Mouse (Mus musculus) CH12.LX (cell line): ENCODE results near the gene Susd3. TPM values are rescaled to one million over a fixed set of nuclear protein-coding genes. Genes with fewer than 3 reads are reported as not detected.

Experiments used
- DNase-seq: peaks from one replicate; pipeline ENCODE4 v3.0.0-alpha.2; 2013; ENCODE audit errors: extremely low read depth
- H3K27ac ChIP-seq: 2 replicates; pipeline ENCODE4 v1.5.1; 2012; ENCODE audit warnings: low read depth, mild to moderate bottlenecking, control low read depth, moderate library complexity; ENCODE audit not compliant: insufficient read depth
- H3K27me3 ChIP-seq: replicated peaks from 2 replicates; pipeline ENCODE3; 2012; ENCODE audit warnings: inconsistent platforms
- H3K36me3 ChIP-seq, 2 experiments: replicated peaks in 1 of 2; 2 replicates each; pipeline versions ENCODE3 to v1.6.1; 2012; ENCODE audit warnings: inconsistent platforms in 1 of 2, low read length in 1 of 2, mild to moderate bottlenecking in 1 of 2, mixed read lengths in 1 of 2, moderate library complexity in 1 of 2; ENCODE audit not compliant: control insufficient read depth in 1 of 2, insufficient read depth in 1 of 2
- H3K4me1 ChIP-seq, 2 experiments: 2 replicates each; pipeline ENCODE4 v1.6.1; 2012; ENCODE audit warnings: inconsistent platforms in 1 of 2, moderate library complexity in 1 of 2; ENCODE audit not compliant: insufficient read depth in 2 of 2, control insufficient read depth in 1 of 2
- H3K4me2 ChIP-seq: 2 replicates; pipeline ENCODE4 v1.6.1; 2012; ENCODE audit warnings: low read depth, mild to moderate bottlenecking, control low read depth; ENCODE audit not compliant: poor library complexity, insufficient read depth, severe bottlenecking
- H3K4me3 ChIP-seq, 3 experiments: fragments of 150-350 bp in 1 of 3; sonication (generic) in 1 of 3; replicated peaks in 1 of 3; 2 replicates each; pipeline versions ENCODE3 to v1.5.1; 2011 to 2012; ENCODE audit warnings: low read depth in 2 of 3, low read length in 2 of 3, mild to moderate bottlenecking in 2 of 3, moderate library complexity in 2 of 3, control low read depth in 1 of 3, improper control_type of control experiment in 1 of 3, inconsistent platforms in 1 of 3, mixed read lengths in 1 of 3; ENCODE audit not compliant: poor library complexity in 1 of 3
- H3K79me2 ChIP-seq: replicated peaks from 2 replicates; pipeline ENCODE4 v1.6.1; 2012; ENCODE audit warnings: mild to moderate bottlenecking, moderate library complexity; ENCODE audit not compliant: control insufficient read depth, poor library complexity, insufficient read depth, severe bottlenecking; ENCODE audit errors: extremely low read depth
- H3K9ac ChIP-seq: 2 replicates; pipeline ENCODE4 v1.6.1; 2012; ENCODE audit warnings: low read depth, mild to moderate bottlenecking, control low read depth, moderate library complexity; ENCODE audit not compliant: insufficient read depth
- H3K9me3 ChIP-seq: replicated peaks from 2 replicates; pipeline ENCODE3; 2012; ENCODE audit warnings: low read length, inconsistent platforms, mixed read lengths
- BHLHE40 ChIP-seq: IDR thresholded peaks from 2 replicates; pipeline ENCODE4 v1.6.1; 2011; ENCODE audit warnings: mild to moderate bottlenecking, low read depth, low read length, improper control_type of control experiment
- CHD1 ChIP-seq: IDR thresholded peaks from 2 replicates; pipeline ENCODE4 v1.6.1; 2012; ENCODE audit warnings: low read depth, low read length, improper control_type of control experiment, inconsistent platforms
- CHD2 ChIP-seq: IDR thresholded peaks from 2 replicates; pipeline ENCODE4 v1.6.1; 2011; ENCODE audit warnings: low read length, improper control_type of control experiment
- CTCF ChIP-seq, 2 experiments: IDR thresholded peaks in 1 of 2; conservative IDR thresholded peaks in 1 of 2; 2 replicates each; pipeline ENCODE4 v1.5.1; 2011 to 2012; ENCODE audit warnings: low read depth in 2 of 2, low read length in 2 of 2, improper control_type of control experiment in 1 of 2, inconsistent platforms in 1 of 2, mild to moderate bottlenecking in 1 of 2, moderate library complexity in 1 of 2
- E2F4 ChIP-seq: IDR thresholded peaks from 2 replicates; pipeline ENCODE4 v1.6.1; 2011; ENCODE audit warnings: low read depth, low read length, improper control_type of control experiment; ENCODE audit not compliant: insufficient replicate concordance
- ELF1 ChIP-seq: IDR thresholded peaks from 2 replicates; pipeline ENCODE4 v1.6.1; 2014; ENCODE audit warnings: low read depth, mild to moderate bottlenecking, inconsistent platforms, low read length, improper control_type of control experiment
- EP300 ChIP-seq: IDR thresholded peaks from 2 replicates; pipeline ENCODE4 v1.6.1; 2011; ENCODE audit warnings: low read length, improper control_type of control experiment
- ETS1 ChIP-seq: conservative IDR thresholded peaks from 2 replicates; pipeline ENCODE4 v1.6.1; 2012; ENCODE audit warnings: low read depth, mild to moderate bottlenecking, inconsistent platforms, low read length, improper control_type of control experiment, moderate library complexity
- HCFC1 ChIP-seq: IDR thresholded peaks from 2 replicates; pipeline ENCODE4 v1.6.1; 2012; ENCODE audit warnings: low read depth, mild to moderate bottlenecking, inconsistent platforms, low read length, improper control_type of control experiment
- IRF4 ChIP-seq: IDR thresholded peaks from 2 replicates; pipeline ENCODE4 v1.6.1; 2014; ENCODE audit warnings: low read depth, mild to moderate bottlenecking, inconsistent platforms, low read length, improper control_type of control experiment
- JUN ChIP-seq: IDR thresholded peaks from 2 replicates; pipeline ENCODE4 v1.6.1; 2011; ENCODE audit warnings: low read depth, mild to moderate bottlenecking, low read length, improper control_type of control experiment, moderate library complexity; ENCODE audit not compliant: insufficient read depth
- JUND ChIP-seq: conservative IDR thresholded peaks from 2 replicates; pipeline ENCODE4 v1.6.1; 2011; ENCODE audit warnings: low read depth, low read length, improper control_type of control experiment
- KAT2A ChIP-seq: IDR thresholded peaks from 2 replicates; pipeline ENCODE4 v1.6.1; 2012; ENCODE audit warnings: low read length, improper control_type of control experiment, inconsistent platforms; ENCODE audit not compliant: insufficient replicate concordance
- MAFK ChIP-seq: IDR thresholded peaks from 2 replicates; pipeline ENCODE4 v1.6.1; 2011; ENCODE audit warnings: low read length, improper control_type of control experiment; ENCODE audit not compliant: insufficient replicate concordance
- MAX ChIP-seq: IDR thresholded peaks from 2 replicates; pipeline ENCODE4 v1.6.1; 2011; ENCODE audit warnings: low read length, improper control_type of control experiment
- MAZ ChIP-seq: IDR thresholded peaks from 2 replicates; pipeline ENCODE4 v1.6.1; 2012; ENCODE audit warnings: low read depth, mild to moderate bottlenecking, inconsistent platforms, low read length, improper control_type of control experiment, moderate library complexity
- MEF2A ChIP-seq: IDR thresholded peaks from 2 replicates; pipeline ENCODE4 v1.6.1; 2014; ENCODE audit warnings: low read depth, mild to moderate bottlenecking, inconsistent platforms, low read length, improper control_type of control experiment, borderline replicate concordance
- MXI1 ChIP-seq: IDR thresholded peaks from 2 replicates; pipeline ENCODE4 v1.6.1; 2011; ENCODE audit warnings: mild to moderate bottlenecking, low read depth, low read length, improper control_type of control experiment
- MYC ChIP-seq: IDR thresholded peaks from 2 replicates; pipeline ENCODE4 v1.6.1; 2011; ENCODE audit warnings: low read depth, mild to moderate bottlenecking, improper control_type of control experiment, low read length
- NELFE ChIP-seq: IDR thresholded peaks from 2 replicates; pipeline ENCODE4 v1.6.1; 2011; ENCODE audit warnings: low read depth, low read length, improper control_type of control experiment
- NRF1 ChIP-seq: IDR thresholded peaks from 2 replicates; pipeline ENCODE4 v1.6.1; 2014; ENCODE audit warnings: low read depth, mild to moderate bottlenecking, inconsistent platforms, low read length, improper control_type of control experiment, moderate library complexity
- PAX5 ChIP-seq: IDR thresholded peaks from 2 replicates; pipeline ENCODE4 v1.6.1; 2012; ENCODE audit warnings: low read length, inconsistent platforms, mixed read lengths
- POLR2A ChIP-seq: IDR thresholded peaks from 2 replicates; pipeline ENCODE4 v1.6.1; 2011; ENCODE audit warnings: low read depth, mild to moderate bottlenecking, improper control_type of control experiment, low read length
- POLR2AphosphoS2 ChIP-seq: IDR thresholded peaks from 2 replicates; pipeline ENCODE4 v1.6.1; 2011; ENCODE audit warnings: low read depth, low read length, improper control_type of control experiment
- RAD21 ChIP-seq: IDR thresholded peaks from 2 replicates; pipeline ENCODE4 v1.6.1; 2011; ENCODE audit warnings: low read depth, mild to moderate bottlenecking, low read length, improper control_type of control experiment, moderate library complexity
- SIN3A ChIP-seq: IDR thresholded peaks from 2 replicates; pipeline ENCODE4 v1.6.1; 2012; ENCODE audit warnings: low read length, improper control_type of control experiment, inconsistent platforms
- SMC3 ChIP-seq: IDR thresholded peaks from 2 replicates; pipeline ENCODE4 v1.6.1; 2011; ENCODE audit warnings: low read depth, low read length, improper control_type of control experiment
- TBP ChIP-seq: conservative IDR thresholded peaks from 2 replicates; pipeline ENCODE4 v1.6.1; 2011; ENCODE audit warnings: low read depth, low read length, improper control_type of control experiment
- TCF12 ChIP-seq: IDR thresholded peaks from 2 replicates; pipeline ENCODE4 v1.6.1; 2014; ENCODE audit warnings: low read depth, mild to moderate bottlenecking, inconsistent platforms, low read length, improper control_type of control experiment
- USF2 ChIP-seq: conservative IDR thresholded peaks from 2 replicates; pipeline ENCODE4 v1.6.1; 2011; ENCODE audit warnings: low read depth, low read length, improper control_type of control experiment
- ZC3H11A ChIP-seq: IDR thresholded peaks from 2 replicates; pipeline ENCODE4 v1.6.1; 2012; ENCODE audit warnings: low read depth, mild to moderate bottlenecking, inconsistent platforms, low read length, improper control_type of control experiment
- ZKSCAN1 ChIP-seq: IDR thresholded peaks from 2 replicates; pipeline ENCODE4 v1.6.1; 2012; ENCODE audit warnings: low read depth, inconsistent platforms, low read length, improper control_type of control experiment, borderline replicate concordance
- ZMIZ1 ChIP-seq: IDR thresholded peaks from 2 replicates; pipeline ENCODE4 v1.6.1; 2012; ENCODE audit warnings: low read depth, mild to moderate bottlenecking, inconsistent platforms, low read length, improper control_type of control experiment
- ZNF384 ChIP-seq: IDR thresholded peaks from 2 replicates; pipeline ENCODE4 v1.6.1; 2012; ENCODE audit warnings: low read depth, low read length, improper control_type of control experiment, inconsistent platforms
- dilution Hi-C: fragments of 300-500 bp; cut with MboI; formaldehyde crosslinking; loops from 2 replicates; pipeline ENCODE4 v1.14.3; 2020; ENCODE audit warnings: low sequenced_read_pairs; ENCODE audit not compliant: extremely low pct_unique_long_range_greater_than_20kb, extremely low pct_ligation_motif_present
- in situ Hi-C: fragments of 300-500 bp; cut with MboI; formaldehyde crosslinking; loops from 3 replicates; pipeline ENCODE4 v1.14.3; 2019; ENCODE audit warnings: low sequenced_read_pairs, low pct_ligation_motif_present, low pct_unique_long_range_greater_than_20kb, mixed read lengths
- polyA plus RNA-seq: library from polyadenylated mRNA; unstranded; fragments of >175 nt; gene quantifications from 2 replicates; pipeline ENCODE4 v1.2.1, GENCODE M21; 2012; ENCODE audit warnings: low read depth; ENCODE audit not compliant: insufficient read length
- total RNA-seq, 2 experiments: library from RNA; depleted of rRNA; stranded (reverse); fragments of 300-350 nt in 1 of 2; fragments of >200 nt in 1 of 2; gene quantifications; 2 replicates each; pipeline ENCODE4 v1.2.3; 2012 to 2014

Gene Susd3
- total and polyA plus RNA-seq, 3 experiments, result 6.0 to 19.0 (median 12.0) TPM

DNA sequence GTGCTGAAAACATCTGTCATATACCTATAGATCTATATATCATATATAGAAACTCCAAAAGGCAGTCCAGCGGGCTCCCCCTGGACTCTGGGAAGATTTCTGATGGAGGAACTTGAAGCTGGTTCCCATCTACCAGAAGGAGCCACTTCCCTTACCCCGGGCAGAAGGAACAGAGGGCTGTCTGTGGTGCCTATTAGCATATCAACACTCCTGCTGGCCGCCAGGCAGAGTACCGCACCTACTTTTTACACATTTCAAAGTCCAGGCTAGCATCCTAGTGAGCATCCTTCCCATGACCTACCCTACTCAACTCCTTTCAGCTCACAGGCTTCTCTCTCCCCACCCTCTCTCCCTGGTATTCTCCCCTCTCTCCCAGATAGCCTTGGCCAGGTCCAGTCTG is 22.9 kb downstream of the Susd3 start:
- no peak for DNase-seq

DNA sequence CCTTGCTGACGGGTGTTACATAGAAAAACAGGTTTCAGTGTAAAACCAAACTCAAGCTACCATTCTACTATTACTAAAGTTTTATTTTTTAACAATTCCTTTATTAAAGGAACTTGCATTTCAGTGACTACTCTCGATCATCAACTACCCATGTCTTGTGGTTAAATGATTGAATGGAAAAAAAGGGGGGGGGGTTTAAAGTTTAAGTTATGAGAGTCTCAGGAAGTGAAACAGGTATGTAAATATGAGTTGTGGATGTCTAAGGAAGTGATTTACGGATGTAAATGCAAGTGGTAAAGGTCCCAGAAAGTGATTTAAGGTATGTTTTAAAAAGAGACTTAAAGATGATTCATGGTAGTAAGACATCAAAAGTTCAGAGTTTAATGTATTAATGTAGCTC is 23.3 kb downstream of the Susd3 start:
- in situ Hi-C loops, result no loop called here
- H3K79me2 ChIP-seq, result no peaks in the 10 kb centered on the region
- dilution Hi-C loops, result no loop called here
- peaks cover 8 to 31% of the 10 kb centered on the region in 2 experiments for H3K4me1 ChIP-seq
- no peaks in the 10 kb centered on the region for H3K27me3 ChIP-seq
- no peak overlapping the region for H3K27ac ChIP-seq
- H3K36me3 ChIP-seq, result no peaks in the 10 kb centered on the region
- H3K9me3 ChIP-seq, result peaks cover 5% of the 10 kb centered on the region
- no peak overlapping the region for H3K4me3 ChIP-seq
- H3K9ac ChIP-seq, result no peak overlapping the region
- peak; percentile 65 for DNase-seq
- H3K4me2 ChIP-seq, result no peak overlapping the region
- TF ChIP-seq CTCF (conservative IDR thresholded peaks at IDR 0.05 in 1 of 2, IDR thresholded peaks at IDR 0.05 in 1 of 2; ENCODE audit: low read depth in 2 of 2, low read length in 2 of 2), result no peak
- TF ChIP-seq MAX, result no peak
- TF ChIP-seq TBP, result no peak
- peak; percentile 99 for TF ChIP-seq MAZ
- TF ChIP-seq RAD21, result no peak
- TF ChIP-seq JUND, result peak; percentile 48; the same call in 1 of the 2 replicates
- 0 out of 2 replicates have a peak, but pooled peaks have one; percentile 24 for TF ChIP-seq BHLHE40
- 0 out of 2 replicates have a peak, but pooled peaks have one; percentile 23 for TF ChIP-seq JUN
- no peak for TF ChIP-seq POLR2A
- TF ChIP-seq E2F4, result no peak
- peak; percentile 83 for TF ChIP-seq IRF4
- no peak for TF ChIP-seq PAX5
- no peak for TF ChIP-seq NELFE
- TF ChIP-seq TCF12, result no peak
- no peak for TF ChIP-seq POLR2AphosphoS2
- TF ChIP-seq ETS1, result 0 out of 2 replicates have a peak, but pooled peaks have one; percentile 57
- no peak for TF ChIP-seq SMC3
- no peak for TF ChIP-seq MAFK
- no peak for TF ChIP-seq MEF2A
- TF ChIP-seq USF2, result no peak
- peak; percentile 86 for TF ChIP-seq EP300
- no peak for TF ChIP-seq ZC3H11A
- peak; percentile 52 for TF ChIP-seq ELF1
- TF ChIP-seq NRF1, result no peak
- TF ChIP-seq CHD1, result no peak
- TF ChIP-seq KAT2A, result no peak
- TF ChIP-seq MXI1, result no peak
- peak; percentile 43 for TF ChIP-seq HCFC1

More for the DNA sequence above, 22.9 kb downstream of the Susd3 start:
- dilution Hi-C loops, result no loop called here
- no peak overlapping the region for H3K4me2 ChIP-seq
- no peak overlapping the region for H3K27ac ChIP-seq
- H3K4me3 ChIP-seq, result no peak overlapping the region
- peaks cover 5% of the 10 kb centered on the region for H3K9me3 ChIP-seq
- no peaks in the 10 kb centered on the region for H3K36me3 ChIP-seq
- peaks cover 8 to 35% of the 10 kb centered on the region in 2 experiments for H3K4me1 ChIP-seq
- H3K79me2 ChIP-seq, result no peaks in the 10 kb centered on the region
- in situ Hi-C loops, result no loop called here
- TF ChIP-seq ZNF384 (no peak), NELFE (no peak), CHD2 (no peak), JUN (no peak), SMC3 (no peak), MAX (no peak), ZMIZ1 (no peak), SIN3A (no peak), HCFC1 (no peak), ZKSCAN1 (no peak), TBP (no peak), MAZ (no peak), IRF4 (no peak), MYC (no peak), JUND (no peak), MAFK (no peak), TCF12 (no peak)
- TF ChIP-seq, all 38 proteins: peak for 0
- H3K27me3 ChIP-seq, result no peaks in the 10 kb centered on the region
- no peak overlapping the region for H3K9ac ChIP-seq
